Mouse (Mus musculus) heart, postnatal 10 days (tissue): ENCODE measurements around the gene Zbtb11. TPM values are rescaled to one million over a fixed set of nuclear protein-coding genes. Genes with fewer than 3 reads are reported as not detected.
"Not testable (repeated sequence)": the region's sequence is repeated elsewhere in the genome, so short reads cannot be mapped to it uniquely, and the experiment has no call there.

ENCODE experiments used
- DNase-seq, 2 experiments: peaks; one replicate each; pipeline ENCODE4 v3.0.0; 2021
- intact Hi-C: fragments of 180-260 bp; cut with DNase I; formaldehyde crosslinking; loops from one replicate; pipeline ENCODE4 v1.15.1; 2025
- total RNA-seq, 2 experiments: library from RNA; stranded (reverse); gene quantifications; 2 replicates each; pipeline ENCODE4 v1.2.3; 2021

Gene Zbtb11
- 1 to 10 TPM; 9.0 to 9.6 TPM for total RNA-seq

DNA sequence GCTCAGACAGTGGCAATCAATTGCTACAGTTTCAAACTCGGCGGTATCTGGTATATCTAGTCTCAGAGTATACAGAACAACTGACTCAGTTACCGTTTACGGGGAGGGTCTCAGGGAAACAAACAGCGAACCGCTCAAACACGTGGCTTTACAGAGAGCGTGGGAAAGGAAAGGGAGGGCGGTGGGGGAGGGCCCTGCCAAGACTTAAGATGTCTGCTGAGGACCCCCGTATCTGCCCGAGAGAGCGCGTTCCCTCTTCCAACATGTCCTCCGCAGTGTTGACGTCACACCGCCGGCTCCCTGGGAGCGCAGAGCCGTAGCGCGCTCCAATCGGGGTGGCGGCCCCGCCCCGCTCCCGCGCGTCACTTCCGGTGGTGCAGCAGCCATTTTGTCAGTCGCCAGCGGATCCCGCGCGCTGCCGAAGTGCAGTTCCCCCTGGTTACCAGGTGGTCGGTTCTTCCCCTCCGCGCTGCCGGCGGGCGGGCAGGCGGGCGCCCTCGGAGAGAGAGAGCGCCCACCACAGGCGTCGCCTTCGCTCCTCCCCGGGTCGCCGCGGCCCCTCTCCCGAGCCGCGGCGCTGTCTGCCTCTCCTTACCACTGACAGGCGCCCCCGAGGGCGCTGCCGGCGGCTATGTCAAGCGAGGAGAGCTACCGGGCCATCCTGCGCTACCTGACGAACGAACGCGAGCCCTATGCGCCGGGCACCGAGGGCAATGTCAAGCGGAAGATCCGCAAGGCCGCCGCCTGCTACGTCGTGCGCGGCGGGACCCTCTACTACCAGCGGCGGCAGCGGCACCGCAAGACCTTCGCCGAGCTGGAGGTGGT is at the start of gene Zbtb11:
Zbtb11 (plus strand) TSS at position 453 of the 825 bp plus-strand sequence.
- DNase-seq = peak; percentile 99
- intact Hi-C loops = loop anchor here (2.0 kb wide), 1 partner anchor 55 kb away; the partner anchor contains the start of gene Pcnp

DNA sequence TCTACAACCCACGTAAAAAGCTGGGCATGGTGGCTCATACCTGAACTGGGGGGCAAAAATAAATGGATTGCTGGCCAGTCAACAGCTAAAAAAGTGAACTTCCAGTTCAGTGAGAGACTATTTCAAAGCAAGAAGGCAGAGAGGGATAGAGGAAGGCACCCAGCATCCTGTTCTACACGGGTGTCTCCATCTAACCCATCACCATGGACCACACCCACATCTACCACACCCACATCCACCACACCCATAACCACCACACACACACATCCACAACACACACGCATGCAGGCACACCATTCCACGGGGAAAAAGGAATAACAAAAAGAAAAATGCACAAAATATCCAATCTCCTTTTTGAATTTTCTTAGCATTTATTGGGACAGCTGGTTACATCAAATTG is 49.7 kb upstream of the Zbtb11 start:
- intact Hi-C loops = no loop called here
- DNase-seq = no peak

DNA sequence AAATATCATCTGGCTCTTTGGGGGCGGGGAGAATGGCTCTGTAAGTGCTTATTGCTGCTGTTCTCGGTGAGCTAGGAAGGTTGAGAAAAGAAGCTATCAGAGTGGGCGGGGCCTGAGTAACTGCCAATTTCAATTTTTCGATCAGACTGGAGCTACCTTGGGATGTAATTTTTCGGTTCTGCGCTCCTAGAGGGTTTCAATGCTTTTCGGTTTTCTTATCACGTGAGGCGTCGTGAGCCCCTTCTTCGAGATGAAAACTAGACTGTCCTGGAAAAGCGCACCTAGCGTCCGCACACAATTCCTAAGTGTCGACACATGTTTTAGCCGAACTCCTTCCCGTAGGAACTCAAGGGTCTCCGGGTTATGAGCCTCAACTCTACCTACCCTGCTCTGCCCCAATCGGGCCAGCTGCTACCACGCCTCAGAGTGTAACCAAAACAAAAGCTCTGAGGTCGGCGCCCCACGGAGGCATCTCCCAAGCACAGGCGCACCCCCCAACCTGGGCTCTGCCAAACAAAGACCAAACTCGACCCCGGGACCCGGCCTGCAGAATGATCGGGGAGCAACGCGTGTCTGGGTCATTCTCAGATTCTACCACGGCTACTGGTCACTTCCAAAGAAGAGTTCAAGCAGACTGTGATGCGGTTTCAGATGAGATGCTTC is 39.9 kb upstream of the Zbtb11 start:
- no peak for DNase-seq
- intact Hi-C loops = no loop called here

DNA sequence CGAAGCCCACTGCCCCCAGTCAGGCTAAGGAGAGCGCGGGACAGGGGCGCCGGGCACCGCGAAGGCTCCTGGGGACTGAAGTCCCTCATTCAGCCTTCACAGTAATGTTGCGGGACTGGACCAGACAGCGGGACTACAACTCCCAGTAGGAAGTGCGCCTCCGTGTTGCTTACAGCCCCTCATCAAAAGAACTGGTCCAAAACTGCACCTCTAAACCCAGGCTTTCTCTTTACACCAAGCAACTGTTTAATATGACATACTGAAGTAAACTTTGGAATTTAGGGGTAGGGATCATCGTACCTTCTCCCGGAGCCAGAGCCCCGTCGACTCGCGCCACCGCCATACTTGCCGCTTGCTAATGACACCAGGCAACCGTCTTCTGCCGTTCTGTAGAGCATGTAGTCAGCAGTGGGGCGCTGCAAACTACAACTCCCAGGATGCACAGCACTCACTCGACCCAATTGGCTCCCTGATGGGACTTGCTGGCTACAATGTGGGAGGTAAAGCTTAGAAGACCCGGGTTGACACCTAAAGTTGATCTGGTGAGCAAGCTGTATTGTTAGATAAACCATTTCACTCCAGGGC is 39.1 kb upstream of the Zbtb11 start, which contains the start of gene Cep97:
Cep97 (minus strand) TSS at position 403 of the 585 bp plus-strand sequence.
- peak; percentile 94 to 95 for DNase-seq
- intact Hi-C loops = no loop called here

DNA sequence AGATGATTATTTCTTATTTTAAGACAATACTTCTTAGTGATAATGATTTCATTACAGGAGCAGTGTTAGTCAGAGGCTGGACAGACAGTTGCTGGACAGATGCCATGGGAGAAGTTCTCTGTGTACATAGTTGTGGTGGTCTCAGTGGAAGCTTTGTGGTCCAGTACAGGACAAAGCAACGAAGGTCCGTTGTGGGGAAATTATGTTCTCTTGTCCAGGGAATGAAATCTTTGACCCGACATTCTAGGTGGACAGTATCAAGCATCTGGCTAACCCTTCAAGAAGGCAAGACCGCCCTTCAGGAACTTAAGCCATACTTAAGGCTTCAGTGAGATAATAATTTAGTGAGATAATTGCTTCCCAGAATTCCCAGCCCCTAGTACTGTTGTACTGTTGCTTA is 34.9 kb upstream of the Zbtb11 start:
- intact Hi-C loops = no loop called here
- DNase-seq = no peak

DNA sequence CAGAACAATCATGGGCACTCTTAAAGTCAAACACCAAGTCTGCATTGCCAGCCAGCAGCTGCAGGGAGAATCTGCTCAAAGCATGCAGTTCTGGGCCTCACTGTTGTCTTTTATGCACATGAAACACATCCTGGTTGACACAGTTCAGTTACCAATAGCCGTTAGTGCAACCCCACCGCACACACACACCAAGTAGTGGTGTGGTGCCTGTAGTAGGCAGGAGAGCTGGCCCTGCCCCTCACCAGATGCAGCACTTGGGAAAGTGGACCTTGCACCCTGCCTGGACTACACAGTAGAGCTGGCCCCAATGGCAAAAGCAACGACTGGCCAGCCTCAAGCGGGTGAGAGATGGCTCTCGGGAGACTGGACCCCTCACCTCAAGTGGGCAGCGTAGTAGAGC is 34.0 kb upstream of the Zbtb11 start:
- no peak for DNase-seq
- intact Hi-C loops = no loop called here

DNA sequence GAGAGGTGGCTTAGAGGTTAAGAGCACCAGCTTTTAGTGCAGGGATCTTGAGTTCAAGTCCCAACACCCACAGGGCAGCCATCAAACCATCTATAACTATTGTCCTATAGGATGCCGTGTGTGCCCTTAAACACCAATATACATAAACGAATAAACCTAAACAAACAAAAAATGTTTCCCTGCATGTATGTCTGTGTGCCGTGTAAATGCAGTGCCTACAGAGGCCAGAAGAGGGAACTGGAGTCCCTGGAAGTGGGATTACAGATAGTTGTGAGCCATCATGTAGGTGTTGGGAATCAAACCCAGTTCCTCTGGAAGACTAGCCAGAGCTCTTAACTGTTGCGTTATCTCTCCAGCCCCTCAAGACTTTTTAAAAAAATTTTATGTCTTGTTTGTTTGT is 32.9 kb upstream of the Zbtb11 start:
- DNase-seq = no peak
- intact Hi-C loops = no loop called here

DNA sequence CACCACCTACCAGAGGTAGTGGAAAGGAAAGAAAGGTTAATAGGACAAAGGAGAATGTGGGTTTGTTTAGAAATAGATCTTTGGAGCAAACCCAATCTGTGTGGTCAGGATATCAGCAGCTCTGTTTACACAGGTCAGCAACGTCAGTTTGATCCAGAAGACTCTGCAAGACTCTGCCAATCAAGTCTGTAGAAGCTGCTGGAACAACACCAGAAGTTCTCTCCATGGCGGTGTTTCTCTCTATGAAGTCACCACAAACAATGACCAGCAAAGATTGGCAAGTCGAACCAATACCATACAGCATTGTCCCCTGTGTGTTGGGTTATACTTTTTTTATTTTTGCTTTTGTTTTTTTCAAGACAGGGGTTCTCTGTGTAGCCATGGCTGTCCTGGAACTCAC is 26.4 kb upstream of the Zbtb11 start:
- DNase-seq = no peak
- intact Hi-C loops = no loop called here

DNA sequence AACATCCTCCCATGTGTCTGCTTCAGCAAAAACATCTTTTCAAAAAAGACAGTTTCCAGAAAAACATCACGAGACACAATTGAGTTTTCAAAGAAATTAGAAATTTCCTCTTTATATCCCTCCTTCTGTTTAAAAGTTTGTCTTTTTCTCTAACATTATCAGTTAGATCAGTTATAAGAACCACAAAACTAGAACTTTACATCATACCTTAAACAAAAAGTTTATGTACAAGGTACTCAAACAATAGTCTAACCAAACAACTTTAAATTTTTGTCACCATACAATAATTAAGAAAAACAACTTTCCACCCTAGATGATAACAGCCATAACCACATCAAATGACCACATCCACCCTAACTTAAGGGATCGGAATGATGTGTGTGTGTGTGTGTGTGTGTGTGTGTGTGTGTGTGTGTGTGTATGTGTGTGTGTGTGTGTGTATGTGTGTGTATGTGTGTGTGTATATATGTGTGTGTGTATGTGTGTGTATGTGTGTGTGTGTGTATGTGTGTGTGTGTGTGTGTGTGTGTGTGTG is 25.7 kb upstream of the Zbtb11 start:
- DNase-seq, intact Hi-C loops: not testable (repeated sequence)

DNA sequence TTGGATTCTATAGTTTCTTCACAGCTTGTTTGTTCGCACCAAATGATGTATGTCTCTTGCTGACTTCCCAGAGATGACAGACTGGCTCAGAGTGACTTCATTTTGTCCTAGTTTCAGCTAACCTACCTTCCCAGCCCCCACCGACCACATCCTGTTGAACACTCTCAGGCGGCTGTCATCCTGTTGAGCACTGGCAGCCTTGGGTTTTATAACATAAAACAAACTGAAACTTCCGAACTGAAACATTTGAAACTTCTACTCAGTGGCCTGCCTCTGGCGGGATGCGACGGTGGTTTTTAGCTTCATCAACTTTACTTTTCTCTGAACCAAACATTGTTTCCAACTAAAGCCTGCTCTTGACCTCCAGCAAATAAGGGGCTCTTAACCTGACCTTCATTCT is 24.7 kb upstream of the Zbtb11 start:
- DNase-seq = peak in 1 of 2 experiments; percentile 31
- intact Hi-C loops = no loop called here

DNA sequence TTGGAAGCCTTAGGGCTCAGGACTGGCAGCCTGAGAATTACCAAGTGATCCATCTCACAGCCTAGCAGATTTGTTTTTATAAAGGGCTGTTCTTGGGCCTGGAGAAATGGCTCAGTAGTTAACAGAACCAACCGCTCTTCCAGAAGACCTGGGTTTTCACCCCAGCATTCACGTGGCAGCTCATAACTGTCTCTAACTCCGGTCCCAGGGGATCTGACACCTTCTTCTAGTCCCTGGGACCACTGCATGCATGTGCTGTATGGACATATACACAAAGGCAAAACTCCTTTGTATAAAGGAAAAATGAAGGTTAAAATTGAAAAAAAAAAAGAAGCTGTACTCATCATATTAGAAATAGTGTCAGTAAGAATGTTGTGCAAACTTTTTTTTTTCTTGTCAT is 23.2 kb upstream of the Zbtb11 start:
- no peak for DNase-seq
- intact Hi-C loops = loop anchor here (2.0 kb wide), 2 partner anchors 14 to 180 kb away; no protein-coding TSS in a partner anchor

DNA sequence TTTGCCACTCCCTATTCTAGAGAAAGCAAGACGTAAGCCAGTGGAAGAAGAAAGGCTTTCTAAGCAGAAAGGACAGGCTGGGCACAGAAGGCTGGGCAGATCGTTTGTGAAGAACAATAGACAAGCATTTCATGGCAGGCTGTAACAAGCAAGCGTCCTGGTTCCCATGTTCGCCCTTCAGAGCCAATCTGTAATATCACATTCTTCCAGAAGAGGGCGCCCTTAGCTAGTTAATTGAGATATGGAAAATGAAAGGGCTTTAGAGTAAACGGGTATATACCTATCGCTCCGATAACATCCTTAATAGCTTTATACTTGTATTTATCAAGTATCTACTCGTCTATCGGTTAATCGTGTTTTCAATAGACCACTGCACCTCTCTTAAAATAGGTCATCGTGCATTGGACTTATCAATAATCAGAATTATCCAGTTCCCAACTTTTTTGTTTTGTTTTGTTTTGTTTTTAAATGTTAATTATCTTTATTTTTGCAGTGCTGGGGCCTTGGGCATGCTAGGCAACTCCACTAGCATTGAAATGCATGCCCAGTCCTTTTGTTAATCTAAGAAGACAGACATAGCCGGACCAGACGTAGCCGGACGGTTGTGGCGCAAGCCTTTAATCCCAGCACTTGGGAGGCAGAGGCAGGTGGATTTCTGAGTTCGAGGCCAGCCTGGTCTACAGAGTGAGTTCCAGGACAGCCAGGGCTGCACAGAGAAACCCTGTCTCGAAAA is 22.6 kb upstream of the Zbtb11 start:
- intact Hi-C loops = loop anchor here (1.0 to 2.0 kb wide), 3 partner anchors 14 to 180 kb away; no protein-coding TSS in a partner anchor
- peak; percentile 85 to 91 for DNase-seq

DNA sequence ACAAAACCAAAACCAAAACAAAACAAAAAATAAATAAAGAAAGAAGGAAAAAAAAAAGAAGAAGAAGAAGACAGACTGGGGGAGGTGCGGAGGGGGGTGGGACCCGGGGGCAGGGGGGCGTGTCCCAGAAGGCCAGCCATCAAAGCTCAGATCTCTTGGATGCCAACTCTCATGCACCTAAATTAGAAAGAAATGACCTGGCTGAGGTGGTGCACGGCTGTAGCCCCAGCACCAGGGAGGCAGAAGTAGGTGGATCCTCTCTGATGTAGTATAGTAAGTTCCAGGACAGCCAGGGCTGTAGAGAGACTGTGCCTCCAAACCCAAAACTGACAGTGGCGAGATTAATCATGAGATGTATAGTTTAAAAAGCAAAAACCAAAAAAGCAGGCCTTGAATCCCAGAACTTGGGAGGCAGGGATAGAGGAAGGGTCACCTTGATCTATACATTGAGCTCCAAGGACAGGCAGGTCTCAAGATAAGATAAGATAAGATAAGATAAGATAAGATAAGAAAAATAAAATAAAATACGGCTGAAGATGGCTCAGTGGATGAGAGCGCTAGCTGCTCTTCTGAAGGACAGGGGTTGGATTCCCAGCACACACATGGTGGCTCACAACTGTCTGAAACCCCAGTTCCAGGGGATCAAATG is 21.9 kb upstream of the Zbtb11 start:
- no peak for DNase-seq
- intact Hi-C loops = loop anchor here (1.0 to 2.0 kb wide), 3 partner anchors 13 to 179 kb away; no protein-coding TSS in a partner anchor

DNA sequence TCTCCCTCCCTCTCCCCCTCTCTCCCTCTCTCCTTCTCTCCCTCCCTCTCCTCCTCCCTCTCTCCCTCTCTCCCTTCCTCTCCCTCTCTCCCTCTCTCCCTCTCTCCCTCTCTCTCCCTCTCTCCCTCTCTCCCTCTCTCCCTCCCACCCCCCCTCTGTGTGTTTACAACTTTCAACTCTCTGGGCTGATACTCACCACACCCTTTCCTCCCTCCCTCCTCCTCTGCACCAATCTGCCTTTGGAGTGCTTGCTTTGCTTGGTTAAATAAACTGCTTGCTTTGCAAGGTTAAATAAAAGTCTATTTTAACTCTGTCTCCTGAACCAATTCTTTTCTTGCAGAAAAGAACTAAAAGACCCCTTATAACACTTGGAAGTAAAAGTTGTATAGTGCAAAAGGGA is 20.9 kb upstream of the Zbtb11 start:
- intact Hi-C loops = no loop called here
- DNase-seq = no peak

DNA sequence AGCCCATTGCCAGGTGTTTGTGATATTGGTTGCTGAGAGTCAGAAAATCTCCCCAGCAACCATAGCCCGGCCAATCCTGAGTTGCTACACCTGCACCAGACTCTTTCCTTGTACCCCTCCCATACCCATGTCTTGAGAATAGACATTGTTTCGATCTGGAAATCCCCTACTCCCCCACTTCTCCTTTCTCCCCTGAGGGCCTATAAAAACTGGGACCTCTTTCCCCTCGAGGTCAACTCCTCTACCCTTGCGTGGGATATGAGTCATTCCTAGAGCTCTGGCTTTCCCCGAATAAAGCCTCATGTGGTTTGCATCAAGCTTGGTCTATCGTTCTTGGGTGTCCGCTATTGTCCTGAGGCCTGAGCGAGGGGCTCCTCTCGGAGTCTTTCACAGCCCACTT is 19.5 kb upstream of the Zbtb11 start:
- intact Hi-C loops, DNase-seq: not testable (repeated sequence)

DNA sequence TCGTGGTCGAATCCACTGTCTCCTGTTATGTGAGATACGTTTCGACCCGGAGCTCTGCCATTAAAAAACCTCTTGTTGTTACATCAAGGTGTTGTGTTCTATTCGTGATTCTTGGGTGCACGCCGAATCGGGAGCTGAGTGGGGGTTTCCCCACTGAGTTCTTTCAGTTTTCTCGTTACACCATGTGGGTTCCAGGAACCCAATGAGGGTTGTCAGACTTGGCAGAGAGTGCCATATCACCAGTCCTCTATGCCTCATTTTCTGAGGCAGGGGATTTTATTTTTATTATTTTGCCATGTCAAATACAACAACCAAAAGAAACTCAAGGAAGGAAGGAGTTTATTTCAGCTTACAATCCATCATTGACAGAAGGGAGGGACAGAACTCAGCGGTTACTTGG is 10.6 kb upstream of the Zbtb11 start:
- DNase-seq, intact Hi-C loops: not testable (repeated sequence)

DNA sequence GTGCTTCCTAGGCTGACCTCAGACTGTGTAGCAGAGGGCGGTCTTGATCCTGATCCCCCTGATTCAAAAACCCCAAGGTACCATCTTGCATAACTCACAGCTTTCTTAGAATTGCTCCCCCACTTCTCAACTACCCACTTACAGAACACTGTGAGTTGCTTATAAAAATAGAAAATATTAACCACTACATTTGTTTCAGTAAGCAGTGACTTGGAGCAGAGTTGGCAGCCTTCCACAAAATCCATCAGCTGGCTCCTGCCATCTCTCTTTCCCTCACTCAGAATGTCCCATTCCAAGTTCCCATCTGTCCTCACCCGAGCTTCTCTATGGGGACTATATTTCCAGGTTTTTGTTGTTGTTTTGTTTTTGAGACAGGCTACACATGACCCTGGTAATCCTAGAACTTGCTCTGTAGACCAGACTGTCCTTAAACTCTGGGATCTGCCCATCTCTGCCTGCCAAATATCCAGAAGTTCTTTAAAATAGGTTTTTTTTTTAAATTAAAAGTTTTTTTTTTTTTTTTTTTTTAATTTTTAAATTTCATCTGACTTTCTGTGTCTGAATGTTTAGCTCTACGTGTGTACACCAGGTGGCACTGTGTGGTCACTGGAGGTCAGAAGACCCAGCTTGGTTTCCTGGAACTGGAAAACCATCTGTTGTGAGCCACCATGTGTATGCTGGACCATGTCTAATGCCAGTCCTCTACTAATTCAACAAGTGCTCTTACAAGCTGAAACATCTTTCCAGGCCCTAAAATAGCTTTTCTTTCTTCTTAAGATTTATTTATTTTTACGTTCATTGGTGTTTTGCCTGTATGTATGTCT is 9.3 kb upstream of the Zbtb11 start:
- DNase-seq = peak; percentile 44 to 67
- intact Hi-C loops = loop anchor here (2.0 kb wide), 2 partner anchors 14 to 100 kb away; no protein-coding TSS in a partner anchor

DNA sequence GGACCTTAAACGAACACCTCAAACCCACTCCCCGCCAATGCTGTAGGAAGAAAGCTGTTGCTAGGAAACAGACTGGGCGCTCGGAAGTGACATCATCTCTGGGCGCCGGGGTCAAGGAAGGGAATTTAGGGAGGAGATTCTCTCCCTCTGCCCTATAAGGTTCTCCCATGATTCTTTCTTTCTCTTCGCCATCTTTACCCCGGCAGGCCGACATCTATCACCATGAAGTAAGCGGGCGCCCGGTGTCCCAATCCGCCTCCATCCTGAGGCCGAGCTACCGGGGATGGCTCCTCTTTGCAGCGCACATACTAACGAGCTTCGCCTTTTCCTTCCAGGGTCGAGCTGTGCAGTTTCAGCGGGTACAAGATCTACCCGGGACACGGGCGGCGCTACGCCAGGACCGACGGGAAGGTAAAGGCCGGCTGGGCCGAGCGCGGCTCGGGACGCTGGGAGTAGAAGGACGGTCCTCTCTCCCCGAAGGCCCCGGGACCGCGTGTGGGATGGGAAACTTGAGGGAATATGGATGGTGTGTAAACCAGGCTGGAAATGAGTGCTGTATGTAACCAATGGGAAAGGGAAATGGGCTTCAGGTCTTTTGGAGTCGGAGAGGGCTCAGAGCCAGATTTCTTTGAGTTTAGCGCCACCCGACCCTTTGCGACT is 7.3 kb upstream of the Zbtb11 start, which contains the start of gene Rpl24:
Rpl24 (plus strand) TSS at position 64 of the 660 bp plus-strand sequence.
- DNase-seq = peak; percentile 96 to 98
- intact Hi-C loops = loop anchor here (2.0 to 5.0 kb wide), 2 partner anchors 108 to 166 kb away; no protein-coding TSS in a partner anchor
